Mouse (Mus musculus): ENCODE measurements around the gene Baz1a.

The Baz1a gene

DNA sequence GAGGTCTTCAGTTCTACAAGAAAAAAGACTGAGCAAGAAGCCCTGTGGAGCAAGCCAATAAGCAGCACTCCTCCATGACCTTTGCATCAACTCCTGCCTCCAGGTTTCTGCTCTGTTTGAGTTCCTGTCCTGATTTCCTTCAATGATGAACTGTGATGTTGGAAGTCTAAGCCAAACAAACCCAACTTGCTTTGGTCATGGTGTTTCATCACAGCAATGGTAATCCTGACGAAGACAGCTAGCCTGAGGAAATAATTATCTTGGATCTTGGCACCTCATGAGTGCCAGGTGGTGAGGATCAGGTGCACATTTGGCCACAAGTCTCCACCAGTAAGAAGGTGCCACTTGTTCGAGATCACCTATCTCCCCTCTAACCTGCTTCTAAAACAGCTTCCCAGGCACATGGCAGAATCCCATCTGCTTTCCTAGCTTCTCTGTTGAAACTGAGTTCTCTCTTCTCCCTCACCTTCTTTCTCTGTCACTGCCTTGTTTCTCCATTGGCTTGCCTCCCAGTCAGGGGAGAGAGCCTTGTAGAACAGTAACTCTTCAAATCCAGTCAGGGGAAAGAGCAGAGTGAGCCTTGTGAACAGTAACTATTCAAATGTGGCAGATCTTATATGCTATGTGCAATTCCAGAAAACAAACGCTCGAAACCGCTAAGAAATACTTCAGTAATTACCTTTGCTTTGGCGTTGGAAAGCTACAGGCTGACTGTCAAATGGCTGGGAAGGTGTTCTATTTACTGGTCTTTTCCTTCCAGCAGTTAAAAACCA is at the start of gene Baz1a:
Baz1a (minus strand) TSS at position 723 of the 773 bp plus-strand sequence.
- DNase-seq: no peak

DNA sequence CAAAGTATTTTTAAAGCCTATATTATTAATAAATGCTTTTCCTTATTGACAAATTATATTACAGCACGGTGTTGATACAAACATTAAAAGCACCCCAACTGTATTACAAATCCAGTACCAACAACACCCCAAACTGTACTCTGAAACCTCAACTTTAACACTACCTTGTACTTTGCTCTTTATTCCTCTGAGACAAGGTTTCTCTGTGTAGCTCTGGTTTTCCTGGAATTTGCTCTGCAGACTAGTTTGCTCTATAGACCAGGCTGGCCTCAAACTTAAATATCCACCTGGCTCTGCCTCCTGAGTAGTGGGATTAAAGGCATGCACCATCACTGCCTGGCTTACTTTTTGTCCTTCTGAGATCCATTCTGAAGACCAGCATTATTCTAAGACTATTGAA is 48.0 kb upstream of the Baz1a start:
- DNase-seq: no peak

DNA sequence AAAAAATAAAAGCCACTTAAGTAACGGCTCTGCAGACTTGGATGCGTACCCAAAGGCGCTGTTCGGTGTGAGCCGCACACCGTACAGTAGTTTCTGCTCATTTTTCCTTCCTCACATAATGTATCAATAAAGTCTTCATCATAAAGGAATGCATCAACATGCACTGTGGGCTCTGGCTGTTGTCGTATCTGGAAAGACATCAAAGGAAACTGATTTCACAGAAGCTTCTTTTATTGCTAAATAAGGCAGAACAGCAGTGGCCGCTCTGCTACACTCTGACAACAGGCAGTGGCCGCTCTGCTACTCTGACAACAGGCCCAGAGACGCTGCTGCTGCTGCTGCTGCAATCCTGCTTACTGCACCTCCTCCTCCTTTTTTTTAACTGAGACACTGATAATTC is 46.9 kb upstream of the Baz1a start:
- no peak for DNase-seq

DNA sequence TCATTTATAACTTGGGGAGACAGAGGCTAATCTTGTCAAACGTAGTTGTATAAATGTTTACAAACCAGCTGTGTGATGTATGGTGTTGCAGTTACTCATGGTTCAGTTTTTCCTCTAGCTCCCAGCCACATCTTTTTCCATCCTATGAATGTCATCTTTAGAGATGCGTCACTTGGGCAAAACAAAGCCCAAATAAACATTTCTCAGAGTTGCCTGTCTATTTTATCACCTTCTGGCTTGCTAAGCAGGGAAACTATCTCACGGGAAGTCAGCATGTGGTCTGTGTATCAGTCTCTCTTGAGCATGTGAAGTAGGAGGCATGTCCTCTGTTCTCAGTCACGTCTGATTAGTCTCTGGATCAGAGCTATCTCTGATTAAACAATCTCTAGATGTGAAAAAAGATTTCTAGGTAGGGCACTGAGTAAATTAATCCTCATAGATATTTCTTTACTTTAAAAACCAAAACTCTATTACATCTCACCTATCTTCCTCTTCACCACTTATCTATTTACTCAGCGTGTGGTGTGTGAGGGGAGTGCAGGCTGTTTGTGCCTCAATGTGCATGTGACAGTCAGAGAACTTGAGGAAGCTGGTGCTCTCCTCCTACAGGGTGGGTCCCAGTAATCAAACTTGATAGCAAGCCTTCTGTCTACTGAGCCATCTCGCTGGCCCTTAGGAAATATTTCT is 46.2 kb upstream of the Baz1a start:
- no peak for DNase-seq

DNA sequence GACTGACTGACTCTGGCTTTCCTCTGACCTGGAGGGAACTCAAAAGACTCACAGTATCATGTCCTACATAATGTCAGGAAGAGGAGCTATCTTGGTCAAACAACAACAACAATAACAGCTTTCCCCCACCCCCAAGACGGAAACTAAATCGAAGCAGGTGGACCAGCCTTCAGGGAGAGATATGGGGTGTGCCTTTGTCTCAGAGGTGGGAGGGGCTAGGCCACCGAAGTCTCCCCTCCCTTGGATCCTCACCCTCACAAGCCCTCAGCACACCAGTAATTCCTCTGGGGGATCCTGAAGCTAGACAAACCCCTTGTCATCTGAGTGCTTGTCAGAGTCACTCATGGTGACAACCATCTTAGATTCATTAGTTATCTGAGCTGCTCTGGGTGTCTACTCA is 45.7 kb upstream of the Baz1a start:
- DNase-seq: no peak

DNA sequence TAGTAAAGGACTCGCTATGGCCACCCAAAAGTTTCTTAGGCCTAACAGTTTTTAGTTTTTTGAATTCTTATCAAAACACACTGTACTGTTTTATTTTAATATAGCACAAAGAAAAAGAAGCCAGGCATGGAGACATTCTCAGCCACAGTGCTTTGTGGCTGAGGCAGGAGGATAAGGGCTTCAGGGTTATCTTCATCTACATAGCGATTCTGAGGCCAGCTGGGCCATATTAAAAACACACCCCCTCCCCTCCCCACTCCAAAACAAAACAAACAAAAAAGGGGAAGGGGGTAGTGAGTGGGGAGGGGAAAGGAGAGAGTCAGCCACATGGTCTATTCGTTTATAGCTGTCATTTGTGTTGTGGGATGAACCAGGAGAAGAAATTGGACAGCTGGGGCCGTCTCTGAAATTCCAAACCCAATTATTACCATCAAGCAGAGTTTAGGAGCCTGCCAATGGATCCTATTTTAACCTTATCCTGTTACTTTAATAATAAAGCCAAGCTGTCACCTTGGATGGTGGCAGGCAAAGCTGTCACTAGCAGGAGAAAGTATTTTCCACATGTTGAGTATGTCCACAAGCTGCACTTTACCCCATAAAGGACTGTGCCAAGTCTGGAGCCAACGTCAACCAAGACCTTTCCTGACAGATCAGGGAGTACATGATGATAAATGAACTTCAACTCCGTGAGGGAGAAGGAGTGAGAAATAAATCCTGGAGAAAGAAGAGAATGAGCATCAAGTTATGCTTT is 44.9 kb upstream of the Baz1a start:
- DNase-seq: no peak

DNA sequence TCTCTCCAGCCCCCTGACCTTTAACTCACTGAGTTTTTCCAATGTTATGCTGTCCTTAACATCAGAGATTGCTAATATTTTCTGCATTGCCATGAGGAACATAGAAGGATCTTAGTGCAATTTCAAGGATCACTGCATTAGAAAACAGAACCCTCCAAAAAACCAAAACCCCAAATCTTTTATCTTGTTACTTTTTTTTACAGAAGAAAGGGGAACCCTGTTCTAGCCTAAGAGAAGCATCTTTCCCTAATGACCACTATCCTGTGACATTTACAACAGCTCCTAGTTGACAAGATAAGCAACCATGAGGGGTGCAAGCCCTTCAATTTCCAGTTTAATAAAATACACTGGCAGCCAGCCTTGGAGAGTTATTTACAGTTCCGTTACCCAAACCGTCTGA is 42.6 kb upstream of the Baz1a start:
- no peak for DNase-seq

DNA sequence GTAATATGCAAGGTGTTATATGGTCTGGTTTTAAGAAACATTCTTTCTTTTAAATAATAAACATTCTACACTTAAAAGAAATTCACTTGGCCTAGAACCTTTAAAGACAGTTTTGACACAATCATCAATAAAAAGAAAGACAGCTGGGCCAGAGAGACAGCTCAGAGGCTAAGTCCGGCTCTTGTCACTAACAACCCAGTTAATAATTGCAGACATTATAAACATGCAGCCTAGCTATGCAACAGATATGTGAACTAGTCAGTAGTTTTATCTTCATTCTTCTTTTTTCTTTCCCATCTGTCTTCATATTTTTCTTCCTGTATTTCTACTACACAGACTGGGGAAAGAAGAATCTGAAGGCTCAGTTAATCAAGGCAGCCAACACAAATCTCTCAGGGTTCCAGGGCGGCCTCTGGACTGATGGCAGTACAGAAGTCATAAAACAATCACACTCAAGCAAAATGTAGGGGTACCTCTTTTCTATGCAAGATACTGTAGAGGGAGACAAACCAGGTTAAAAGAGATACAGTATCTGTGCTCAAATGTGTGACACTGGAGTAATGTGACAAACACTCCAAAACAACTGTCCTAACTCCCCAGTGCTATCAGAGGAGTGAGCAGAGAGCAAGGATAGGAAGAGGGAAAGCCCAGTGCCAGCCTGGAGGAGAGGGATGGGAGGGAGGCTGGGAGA is 40.5 kb upstream of the Baz1a start:
- DNase-seq: no peak

DNA sequence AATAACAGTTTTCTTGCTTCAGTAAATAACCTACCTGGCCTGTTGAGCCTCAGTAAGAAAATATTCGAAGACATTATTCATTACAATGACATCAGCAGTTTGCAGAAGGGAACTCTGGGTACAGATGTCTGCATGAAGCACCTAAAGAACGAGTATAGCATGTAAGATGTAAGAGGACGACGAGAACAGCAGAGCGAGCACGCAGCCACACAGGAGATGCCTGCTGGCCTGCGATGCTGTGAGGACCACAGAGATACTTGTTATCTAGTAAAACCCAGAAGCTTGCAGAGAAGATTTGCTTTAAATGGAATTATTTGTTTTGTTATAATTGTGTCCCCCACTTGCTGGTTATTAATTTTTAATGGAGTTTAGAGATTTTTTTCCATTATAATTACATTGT is 39.1 kb upstream of the Baz1a start:
- no peak for DNase-seq

DNA sequence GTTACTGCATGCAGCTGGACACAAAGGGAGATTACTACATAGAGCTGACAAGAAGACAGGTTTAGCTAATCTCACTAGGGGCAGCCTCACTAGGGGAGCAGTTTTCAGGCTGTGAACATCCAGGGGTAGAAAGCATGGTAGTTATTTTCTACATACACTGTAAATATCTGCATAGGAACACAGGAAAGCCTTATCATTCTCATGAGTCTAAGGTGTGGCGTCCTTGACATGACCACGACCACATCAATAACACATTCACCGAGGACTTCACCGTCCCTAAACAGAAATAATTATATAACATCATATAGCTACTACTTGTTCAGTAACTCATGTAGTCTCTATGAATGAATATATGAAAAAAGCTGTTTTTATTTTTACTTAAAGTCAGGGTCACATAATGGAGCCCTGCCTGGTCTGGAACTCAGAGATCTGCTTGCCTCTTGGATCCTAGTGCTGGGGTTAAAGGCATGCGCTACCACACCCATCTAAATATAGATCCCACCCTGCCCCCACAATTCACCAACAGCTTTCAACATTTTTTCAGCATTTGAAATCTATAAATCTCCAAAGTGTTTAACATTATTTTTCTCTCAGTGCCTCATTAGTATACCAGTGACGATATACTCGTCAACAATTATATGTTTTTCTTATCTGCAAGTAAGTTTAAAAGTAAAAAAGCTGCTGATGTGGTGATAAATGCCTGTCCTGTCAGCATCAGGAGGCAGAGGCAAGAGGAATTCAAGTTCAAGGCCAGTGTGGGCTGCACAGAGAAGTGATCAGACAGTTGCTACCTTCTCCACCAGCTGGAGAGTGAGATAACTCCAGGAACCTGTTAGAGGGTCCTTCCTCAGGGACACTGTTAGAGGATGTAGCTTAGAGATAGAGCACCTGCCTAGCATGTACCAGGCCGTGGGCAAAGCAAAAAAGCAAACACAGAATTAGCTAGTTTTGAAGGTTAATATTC is 37.3 kb upstream of the Baz1a start:
- DNase-seq: no peak

DNA sequence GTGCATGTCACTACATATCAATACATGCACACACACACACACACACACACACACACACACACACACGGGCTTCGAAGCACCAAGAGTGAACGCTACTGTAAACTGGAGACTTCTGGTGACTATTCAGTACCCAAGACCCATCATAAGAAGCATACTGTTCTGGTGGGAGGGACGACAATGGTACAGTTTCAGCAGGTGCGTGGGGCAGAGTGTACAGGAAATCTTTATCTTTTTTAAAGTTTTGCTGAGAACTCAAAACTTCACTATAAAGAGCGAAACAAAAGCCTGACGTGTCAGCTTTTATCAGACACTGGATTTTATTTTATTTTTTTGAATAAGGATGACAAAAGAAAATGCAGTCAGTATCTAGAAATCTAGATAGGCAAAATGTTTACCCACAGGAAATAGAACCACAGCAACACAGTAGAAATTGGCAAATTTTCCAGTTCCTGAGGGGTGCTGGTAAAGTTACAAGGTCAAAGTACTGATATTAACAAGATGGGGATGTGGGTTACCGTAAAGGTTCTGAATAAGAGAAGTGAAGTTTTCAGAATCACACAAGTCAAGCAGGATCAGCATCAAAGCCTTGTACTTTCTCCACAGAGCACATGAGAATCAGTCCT is 35.7 kb upstream of the Baz1a start:
- DNase-seq: no peak

DNA sequence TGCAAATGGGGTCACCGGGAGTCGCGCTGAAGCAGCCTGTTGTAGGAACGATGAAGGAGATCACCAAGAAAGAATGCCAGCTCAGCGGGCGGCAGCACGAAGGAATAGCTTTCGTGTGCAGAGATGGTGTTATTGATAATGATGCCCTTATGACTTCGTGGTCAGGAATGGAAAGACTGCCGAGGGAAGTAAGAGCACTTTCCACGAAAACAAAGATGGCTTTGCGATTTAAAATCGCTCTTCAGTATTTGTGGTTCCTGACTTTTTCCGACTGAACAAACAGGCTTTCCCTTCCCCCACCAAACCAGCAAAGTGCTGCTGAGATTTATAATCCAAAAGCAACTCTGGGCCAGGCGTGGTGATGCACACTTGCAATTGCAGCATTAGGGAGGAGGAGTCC is 26.9 kb upstream of the Baz1a start:
- DNase-seq: no peak

DNA sequence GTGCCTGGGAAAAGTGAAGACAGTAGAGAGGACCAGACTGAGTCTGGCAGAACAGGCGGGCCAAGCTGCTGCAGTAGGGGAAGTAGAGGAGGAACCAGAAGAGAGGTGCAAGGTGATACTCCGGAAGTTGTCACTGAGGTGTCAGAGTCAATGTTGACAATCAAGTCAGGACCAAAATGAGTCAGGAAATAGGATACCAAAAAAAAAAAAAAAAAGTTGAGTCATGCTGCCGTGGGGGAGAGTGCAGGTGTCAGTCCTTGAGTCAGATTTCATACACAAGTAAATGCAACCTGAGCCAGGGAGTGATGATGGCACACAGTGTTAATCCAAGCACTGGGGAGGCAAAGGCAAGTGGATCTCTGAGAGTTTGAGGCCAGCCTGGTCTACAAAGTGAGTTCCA is 12.9 kb upstream of the Baz1a start:
- DNase-seq: no peak

DNA sequence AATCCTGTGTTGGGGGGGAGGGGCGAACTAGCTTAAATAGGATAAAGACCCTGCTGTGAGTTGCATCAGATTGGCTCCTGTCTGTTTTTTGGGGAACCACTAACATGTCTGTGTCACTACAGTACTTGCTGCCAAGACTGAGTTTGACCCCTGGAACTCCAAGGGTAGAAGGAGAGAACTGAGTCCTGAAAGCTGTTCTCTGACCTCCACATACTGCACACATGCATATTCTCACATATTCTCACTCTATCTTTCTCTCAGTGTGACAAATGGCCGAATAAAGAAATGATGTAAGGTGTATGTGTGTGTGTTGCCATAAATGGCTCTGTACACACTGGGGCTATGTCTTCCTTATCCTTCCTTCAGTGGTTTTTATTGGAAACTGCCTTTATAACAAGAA is 9.1 kb upstream of the Baz1a start:
- DNase-seq: no peak

DNA sequence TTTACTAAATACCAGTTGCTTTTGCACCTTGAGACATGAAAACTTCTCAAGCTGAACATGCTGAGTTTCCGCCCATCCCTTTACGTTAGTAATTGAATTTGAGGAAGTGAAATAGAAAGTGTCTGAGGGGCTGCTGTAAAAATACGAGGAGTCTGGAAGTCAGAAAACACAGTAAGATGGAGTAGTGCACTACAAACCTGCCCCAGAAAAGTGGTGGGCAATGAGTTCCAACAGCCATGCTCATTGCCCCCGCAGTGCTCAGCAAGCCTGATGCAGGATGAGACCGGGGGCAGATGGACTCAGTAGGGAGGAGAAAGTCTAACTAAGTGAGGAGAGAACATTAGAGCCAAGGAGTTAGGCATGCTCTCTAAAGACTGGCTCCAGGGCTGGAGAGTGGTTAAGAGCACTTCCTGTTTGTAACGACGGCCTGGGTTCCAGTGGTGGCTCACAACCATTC is 5.3 kb upstream of the Baz1a start:
- no peak for DNase-seq

DNA sequence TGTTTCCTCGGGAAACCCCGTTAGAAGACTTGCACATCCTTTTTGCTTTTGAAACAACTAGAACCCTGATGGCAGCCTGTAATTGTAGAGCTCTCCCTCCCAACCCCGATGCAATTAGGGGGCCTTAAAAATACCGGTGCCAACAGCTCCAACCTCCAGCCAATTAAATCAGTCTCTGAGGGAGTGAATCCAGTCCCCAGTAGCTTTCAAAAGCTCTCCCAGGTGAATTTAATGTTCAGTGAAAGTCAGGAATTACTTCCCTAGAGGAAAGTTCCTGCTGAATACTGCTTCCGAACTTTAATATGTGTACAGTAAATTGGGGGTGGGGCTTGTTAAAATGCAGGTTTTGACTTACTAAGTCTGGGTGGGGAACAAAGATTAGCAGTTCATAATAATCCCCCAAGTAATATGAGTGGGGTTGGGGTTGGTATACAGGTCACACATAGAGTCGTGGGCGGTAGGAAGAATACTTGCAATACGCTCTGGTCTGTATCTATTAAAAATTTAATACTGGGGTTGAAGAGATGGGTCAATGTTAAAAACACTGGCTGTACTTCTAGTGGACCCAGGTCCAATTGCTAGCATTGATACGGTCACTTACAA is 3.1 kb upstream of the Baz1a start:
- DNase-seq: no peak

DNA sequence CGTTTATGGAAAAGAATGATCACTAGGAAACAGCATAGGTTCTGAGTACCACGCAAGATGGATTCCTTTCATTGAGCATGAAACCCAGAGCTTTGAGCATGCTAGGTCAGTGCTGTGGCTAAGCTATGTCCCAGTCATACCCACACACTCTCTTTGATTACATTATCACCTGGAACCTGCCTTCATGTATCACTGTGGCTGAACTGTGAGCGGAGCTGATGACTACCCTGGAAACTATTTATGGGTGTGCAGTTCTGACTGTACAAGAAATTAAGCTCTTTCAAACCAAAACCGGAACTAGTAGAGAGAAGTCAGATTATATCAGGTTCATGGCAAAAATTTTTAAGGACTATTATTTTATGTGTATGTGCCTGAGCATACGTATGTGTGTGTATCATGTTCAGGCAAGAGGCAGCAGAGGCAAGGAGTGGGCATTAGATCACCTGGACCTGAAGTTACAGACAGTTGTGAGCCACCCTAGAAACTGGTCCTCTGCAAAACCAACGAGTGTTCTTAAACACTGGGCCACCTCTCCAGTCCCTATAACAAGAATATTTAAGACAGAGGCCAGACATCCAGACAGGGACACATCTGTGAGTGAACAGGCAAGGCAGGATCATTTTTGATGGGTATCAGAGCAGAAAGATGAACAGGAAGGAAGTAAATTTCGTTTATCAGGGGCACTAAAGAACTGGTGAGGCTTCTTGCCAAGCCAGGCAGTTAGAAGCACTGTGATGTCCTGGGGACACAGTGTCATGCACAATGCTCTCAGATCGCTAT is 2.4 kb upstream of the Baz1a start:
- no peak for DNase-seq

DNA sequence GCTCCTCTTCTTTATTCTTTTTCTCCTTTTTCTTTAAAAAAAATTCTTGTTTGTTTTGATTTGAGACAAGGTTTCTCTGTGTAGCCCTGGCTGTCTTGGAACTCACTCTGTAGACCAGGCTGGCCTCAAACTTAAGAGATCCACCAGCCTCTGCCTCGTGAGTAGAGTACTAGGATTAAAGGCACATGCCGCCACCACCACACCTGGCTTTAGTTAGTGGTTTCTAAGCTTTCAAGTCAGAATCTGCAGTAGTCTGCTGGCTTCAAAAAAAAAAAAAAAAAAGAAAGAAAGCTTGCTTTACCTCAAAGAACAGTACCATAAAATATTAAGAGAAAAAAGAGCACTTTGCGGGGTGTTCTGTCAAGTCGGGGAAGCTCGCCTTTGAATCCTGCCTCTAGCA is 1.3 kb upstream of the Baz1a start:
- DNase-seq: no peak

DNA sequence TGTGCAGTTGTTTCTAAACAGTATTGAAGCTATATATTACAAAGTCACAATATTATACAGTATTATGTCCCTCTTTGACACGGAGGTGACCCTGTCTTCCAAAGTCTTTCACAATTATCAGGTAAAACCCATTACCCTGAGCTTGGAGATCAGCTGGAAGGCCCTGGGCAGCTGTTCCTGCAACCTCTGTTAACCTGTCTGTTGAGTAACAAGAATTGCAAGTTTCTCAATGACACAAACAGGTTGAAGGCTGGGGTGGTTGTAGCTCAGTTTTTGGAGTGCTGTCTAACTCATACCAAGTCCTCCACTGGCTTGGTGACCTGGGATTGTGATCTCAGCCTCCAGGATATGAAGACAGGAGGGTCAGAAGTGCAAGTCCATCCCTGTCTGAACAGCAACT is 1.1 kb downstream of the Baz1a start:
- DNase-seq: no peak

DNA sequence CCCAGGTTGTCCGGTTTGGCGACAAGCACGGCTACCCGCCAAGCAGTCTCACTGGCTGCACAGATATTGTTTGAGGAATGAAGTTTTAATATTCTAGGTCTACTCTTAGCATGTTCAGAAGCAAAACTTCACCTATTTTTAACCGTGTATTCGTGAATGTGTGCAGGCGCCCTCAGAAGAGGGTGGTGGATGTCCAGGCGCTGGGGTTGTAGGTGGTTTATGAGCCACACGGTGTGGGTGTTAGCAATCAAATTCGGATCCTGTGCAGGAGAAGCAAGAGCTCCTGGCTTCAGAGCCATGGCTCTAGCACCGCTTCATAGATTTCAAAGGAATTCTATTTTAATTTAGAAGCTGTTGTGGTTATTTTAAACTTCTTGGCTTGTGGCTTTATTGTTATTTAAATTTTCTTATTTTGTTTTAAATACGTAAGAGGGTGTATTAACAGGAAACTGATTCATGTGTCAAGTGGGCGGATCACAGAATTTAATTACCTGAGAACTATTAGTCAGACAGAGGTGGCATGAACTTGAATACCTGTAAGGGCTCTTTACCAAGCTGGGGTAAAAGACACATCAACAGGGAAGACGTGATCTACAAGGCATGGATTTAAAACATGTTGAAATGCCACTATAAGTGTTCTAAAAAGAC is 6.7 kb downstream of the Baz1a start:
- DNase-seq: no peak

Measured in cerebellum, postnatal 25 days (tissue).